Mouse (Mus musculus) cerebellum, postnatal 36 days (tissue): ENCODE measurements around the gene Ube2z.

ENCODE experiments used
- DNase-seq, 2 experiments: peaks; one replicate each; pipeline ENCODE4 v3.0.0; 2021 to 2022; ENCODE audit warnings: mixed read lengths in 2 of 2

Ube2z gene

DNA sequence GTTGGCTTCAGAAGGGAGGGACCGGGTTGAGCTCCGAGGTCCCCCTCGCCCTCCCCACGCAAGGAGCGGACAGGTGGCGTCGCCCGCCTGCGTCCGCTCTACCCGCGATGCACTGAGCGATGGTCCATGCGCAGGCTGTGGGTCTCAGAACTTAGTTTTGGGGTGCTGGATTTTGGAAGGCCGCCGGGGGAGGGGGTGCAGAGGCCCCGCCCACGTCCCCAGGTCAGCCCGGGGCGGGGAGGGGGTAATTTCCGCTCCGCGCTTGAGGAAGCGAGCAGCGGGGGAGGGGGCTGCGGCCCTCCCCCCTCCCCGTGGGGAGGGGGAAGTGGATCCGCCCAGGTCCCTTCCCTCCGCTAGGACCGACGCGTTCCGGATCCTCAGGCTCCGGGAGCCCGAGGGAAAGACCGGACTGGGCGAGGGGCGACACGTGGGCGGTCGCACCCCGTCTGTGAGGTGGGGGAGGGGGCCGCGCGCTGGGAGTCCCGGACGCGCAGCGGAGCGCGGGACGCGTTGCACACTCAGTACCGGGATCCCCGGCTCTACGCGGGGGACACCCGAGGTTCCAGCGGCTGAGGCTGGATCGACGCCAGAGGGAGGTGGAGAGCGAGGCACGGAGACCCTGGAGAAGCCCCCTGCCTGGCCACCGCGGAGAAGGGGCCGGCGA is 58.2 kb downstream of the Ube2z start:
- no peak for DNase-seq

DNA sequence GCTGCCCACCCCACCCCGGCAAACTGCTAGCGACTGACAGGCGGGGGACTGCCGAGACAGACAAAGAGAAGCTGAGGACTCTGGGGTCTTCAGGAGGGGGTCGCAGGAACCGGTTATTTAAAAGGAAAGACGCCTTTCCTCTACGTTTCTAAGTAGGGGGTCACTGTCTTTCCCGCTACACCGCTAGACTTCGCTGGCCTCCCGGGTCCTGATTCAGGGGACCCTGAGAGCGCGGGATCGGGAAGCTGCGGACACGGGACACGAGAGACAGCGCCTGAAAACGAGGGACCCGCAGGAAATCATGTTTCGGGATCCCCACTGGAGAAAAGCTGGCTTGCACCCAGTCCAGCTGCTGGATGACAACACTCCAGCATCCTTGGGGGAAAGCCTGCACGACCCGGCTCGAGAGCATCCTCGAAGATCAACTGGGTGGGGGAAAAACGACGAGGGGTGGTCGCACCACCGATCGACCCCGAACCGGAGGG is 58.8 kb downstream of the Ube2z start:
- DNase-seq, result no peak

DNA sequence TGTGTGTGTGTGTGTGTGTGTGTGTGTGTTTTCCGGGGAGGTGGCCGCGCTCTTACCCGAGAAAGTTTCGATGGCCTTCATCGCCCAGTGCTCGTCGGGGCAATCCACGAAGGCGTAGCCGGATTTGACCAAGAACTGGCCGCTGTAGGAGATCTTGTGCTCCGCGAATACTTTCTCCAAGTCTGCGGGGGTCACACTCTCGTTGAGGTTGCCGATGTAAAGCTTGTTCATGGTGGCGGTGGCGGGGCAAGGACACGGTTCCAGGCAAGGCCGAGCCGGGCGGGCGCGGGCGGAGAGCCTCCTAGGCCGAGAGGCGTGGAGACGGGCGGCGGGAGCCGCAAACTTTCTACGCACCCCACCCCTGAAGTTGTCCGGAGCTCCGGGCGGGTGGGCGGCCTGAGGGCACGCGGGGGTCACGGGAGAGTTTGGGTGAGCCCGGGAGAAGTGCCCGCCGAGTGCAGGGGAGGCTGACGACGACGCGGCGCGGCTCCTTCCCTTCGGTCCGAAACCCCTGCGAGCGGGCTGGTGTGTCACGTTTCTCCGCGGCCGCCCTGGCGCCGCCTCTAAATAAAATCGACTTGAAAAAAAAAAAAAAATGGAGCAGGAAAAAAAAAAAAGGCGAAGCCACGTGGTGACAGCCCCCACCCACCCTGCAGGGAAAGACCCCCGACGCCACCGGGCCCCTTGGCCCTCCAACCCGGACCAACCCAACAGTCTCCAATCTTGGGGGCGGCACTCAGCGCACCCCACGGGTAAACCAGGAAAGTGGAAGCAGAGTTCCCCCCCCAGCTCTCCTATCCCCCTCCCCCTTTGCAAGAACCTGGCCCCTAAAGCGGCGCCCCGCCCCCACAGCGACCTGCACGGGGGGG is 59.6 kb downstream of the Ube2z start, which contains the start of gene Igf2bp1:
Gene Igf2bp1, minus strand, starts transcription at position 538 of the 869 bp plus-strand sequence.
- no peak for DNase-seq

DNA sequence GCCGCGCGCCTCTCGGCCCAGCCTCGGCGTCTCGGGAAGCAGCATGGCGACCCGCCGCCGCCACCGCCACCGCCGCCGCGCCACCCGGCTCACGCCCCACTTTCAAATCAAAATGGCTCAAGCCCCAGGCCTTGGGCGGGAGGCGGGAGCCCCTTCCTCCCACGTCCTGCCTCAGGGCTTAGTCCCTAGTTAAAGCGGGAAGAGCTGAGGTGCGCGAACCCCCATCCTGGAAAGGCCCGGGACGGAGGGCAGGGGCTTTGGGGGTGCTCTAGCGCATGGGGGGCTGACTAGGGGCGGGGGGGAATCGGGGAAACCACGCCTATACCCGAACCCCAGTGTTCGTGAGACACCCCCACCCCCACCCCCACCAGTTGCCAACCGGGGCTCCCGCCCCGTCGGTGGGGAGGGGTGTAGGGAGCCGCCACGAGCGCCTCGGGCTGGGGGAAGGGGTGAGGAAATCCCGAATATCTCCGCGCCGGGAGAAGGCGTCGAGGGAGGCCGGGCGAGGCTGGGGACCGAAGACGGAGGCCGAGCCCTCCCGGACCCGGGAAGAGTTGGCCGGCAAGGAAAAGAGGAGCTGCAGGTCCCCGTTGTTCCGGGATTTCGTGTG is 60.3 kb downstream of the Ube2z start:
- DNase-seq, result no peak

DNA sequence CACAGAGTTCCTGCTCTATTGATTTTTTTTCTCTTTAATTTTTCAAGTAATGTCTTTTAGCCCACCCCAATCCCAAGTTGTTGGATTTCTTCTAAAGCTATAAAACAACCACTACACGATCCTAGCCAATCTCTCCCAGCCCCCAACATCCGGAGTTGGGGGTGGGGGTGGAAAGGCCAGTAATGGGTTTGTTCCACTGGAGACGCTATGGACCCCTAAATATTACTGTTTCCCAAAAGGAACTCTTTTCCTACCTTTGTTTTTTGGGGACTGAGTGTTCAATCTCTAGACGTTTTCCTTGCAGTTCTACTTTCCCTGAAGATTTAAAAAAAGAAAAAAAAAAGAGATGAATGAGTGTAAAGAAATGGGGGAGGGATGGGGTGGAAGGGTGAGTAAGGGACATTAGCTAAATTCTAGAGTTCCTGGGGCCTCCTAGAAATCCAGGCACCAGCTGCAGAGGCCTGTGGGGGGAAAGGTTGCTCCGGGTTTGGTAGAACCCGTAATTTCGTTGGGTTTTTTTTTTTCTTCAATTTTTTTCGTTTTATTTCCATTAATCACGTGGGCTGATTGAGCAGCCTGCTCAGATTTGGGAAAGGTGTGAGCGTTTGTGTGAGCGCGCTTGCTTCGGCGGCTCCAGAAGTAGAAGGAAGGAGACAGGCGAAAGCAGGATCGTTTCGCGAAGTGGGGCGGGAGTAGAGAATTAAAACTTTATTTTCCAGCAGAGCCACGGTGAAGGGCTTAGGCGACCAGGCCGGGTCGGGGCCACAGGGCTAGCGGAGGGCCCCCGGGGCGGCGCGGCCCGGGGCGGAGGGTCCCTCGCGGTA is 61.0 kb downstream of the Ube2z start:
- no peak for DNase-seq

DNA sequence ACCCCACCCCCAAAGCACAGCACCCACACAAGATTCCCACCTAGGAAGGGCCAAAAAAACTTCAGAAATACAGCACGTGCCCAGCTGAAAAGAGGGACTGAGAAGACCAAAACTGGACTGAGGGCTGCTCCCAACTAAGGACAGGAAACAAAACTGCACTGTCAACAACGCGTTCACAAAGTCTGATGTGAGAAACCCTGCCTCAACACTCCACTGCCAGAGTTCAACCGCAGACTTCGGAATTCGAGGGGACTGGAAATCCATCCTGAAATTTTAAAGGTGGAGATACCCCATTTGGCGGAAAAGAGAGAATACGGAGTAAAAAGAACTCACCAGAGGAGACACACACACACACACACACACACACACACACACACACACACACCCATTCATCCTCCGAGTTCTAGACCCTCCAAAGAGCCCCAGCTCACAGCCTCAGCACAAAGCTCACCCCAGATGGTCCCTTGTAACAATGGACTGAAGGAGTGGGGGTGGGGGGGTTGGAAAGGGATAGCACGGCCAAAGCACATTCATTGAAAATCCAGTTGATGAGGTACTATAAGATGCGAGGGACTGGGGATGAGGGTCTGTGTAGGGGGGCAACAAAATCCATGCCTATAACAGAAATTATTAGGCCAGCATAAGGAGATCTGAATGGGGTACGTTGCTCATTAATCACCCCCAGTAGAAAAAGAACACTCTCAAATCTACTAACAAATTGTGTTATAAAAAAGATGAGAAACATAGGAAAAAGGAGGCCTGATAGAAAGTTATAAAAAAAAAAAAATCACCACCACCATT is 61.9 kb downstream of the Ube2z start:
- no peak for DNase-seq
